Mouse (Mus musculus) stomach, embryonic 14.5 days (tissue): Measurements from ENCODE around the gene Pcsk2. TPM values are rescaled to one million over a fixed set of nuclear protein-coding genes. Genes with fewer than 3 reads are reported as not detected.

Source experiments
- ATAC-seq: fragments of 200-750 bp; cut with Nextera tagmentation; 2 replicates; pipeline ENCODE4 v1.8.0; 2017; ENCODE audit warnings: low read depth, moderate TSS enrichment; ENCODE audit not compliant: insufficient number of reproducible peaks, insufficient read depth, low FRiP score
- H3K27ac ChIP-seq: fragments of 300-500 bp; sonication (generic); 2 replicates; pipeline ENCODE4 v1.5.1; 2014; ENCODE audit warnings: mild to moderate bottlenecking, low read length, moderate library complexity, mixed read lengths
- H3K27me3 ChIP-seq: fragments of 300-500 bp; sonication (generic); 2 replicates; pipeline ENCODE4 v1.6.1; 2014; ENCODE audit warnings: low read length, control low read depth, mixed read lengths; ENCODE audit not compliant: control insufficient read depth, insufficient read depth
- H3K36me3 ChIP-seq: fragments of 300-500 bp; sonication (generic); 2 replicates; pipeline ENCODE4 v1.6.1; 2014; ENCODE audit warnings: mild to moderate bottlenecking, control low read depth, low read length, moderate library complexity, mixed read lengths; ENCODE audit not compliant: control insufficient read depth, insufficient read depth
- H3K4me1 ChIP-seq: fragments of 300-500 bp; sonication (generic); 2 replicates; pipeline ENCODE4 v1.6.1; 2014; ENCODE audit warnings: low read length, control low read depth, mixed read lengths; ENCODE audit not compliant: control insufficient read depth, insufficient read depth
- H3K4me2 ChIP-seq: fragments of 300-500 bp; sonication (generic); replicated peaks from 2 replicates; pipeline ENCODE4 v1.6.1; 2014; ENCODE audit warnings: low read depth, low read length, control low read depth
- H3K4me3 ChIP-seq: fragments of 300-500 bp; sonication (generic); 2 replicates; pipeline ENCODE4 v1.5.1; 2014; ENCODE audit warnings: low read depth, low read length, control low read depth
- H3K9ac ChIP-seq: fragments of 300-500 bp; sonication (generic); replicated peaks from 2 replicates; pipeline ENCODE4 v1.6.1; 2014; ENCODE audit warnings: low read depth, mild to moderate bottlenecking, control low read depth, low read length, moderate library complexity, mixed read lengths
- H3K9me3 ChIP-seq: fragments of 300-500 bp; sonication (generic); 2 replicates; pipeline ENCODE4 v1.6.1; 2016; ENCODE audit warnings: low read depth, low read length, control low read depth; ENCODE audit not compliant: control insufficient read depth
- WGBS: fragments of 180-500 bp; shearing (Covaris S2); extraction: QIAGEN DNeasy Blood & Tissue Kit; methylation state at CpG from one replicate; pipeline ENCODE4 v1.1.7; 2014; 5-methylcytosine and 5-hydroxymethylcytosine counted together
- polyA plus RNA-seq: library from polyadenylated mRNA; unstranded; fragments of >200 nt; fragmentation: Nextera tagmentation; extraction: Ambion mirVana; gene quantifications from 2 replicates; pipeline ENCODE4 v1.2.1, GENCODE M21; 2014

The Pcsk2 gene
- polyA plus RNA-seq, 1 experiment from 2014 or later, result 1.1 TPM

DNA sequence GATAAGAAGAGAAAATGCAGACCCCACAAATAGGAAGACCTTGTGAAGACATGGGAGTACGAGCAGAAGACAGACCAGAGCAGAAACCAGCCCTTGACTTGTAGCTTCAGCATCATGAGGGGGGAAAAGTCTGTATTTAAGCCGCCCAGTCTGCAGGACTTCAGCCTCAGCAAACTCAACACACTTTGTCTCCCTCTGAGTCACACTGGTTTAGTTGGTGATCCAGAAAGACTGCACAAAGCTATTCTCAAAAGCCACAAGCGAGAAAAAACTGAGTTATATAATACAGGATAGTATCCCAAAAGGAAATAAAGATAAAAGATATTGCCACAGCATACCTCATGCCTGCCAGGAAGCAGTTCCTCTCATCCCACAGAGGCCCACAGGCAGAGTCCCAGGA is 67.5 kb downstream of the Pcsk2 start:
- Histone ChIP-seq H3K27me3 (no peaks in the 10 kb centered on the region), H3K4me1 (no peaks in the 10 kb centered on the region), H3K27ac (no peak overlapping the region), H3K9ac (no peak overlapping the region), H3K36me3 (no peaks in the 10 kb centered on the region), H3K4me2 (no peak overlapping the region), H3K9me3 (no peaks in the 10 kb centered on the region), H3K4me3 (no peak overlapping the region)
- no peak for ATAC-seq
- 79% methylated on average over 3 of the region's 3 CpGs for WGBS

DNA sequence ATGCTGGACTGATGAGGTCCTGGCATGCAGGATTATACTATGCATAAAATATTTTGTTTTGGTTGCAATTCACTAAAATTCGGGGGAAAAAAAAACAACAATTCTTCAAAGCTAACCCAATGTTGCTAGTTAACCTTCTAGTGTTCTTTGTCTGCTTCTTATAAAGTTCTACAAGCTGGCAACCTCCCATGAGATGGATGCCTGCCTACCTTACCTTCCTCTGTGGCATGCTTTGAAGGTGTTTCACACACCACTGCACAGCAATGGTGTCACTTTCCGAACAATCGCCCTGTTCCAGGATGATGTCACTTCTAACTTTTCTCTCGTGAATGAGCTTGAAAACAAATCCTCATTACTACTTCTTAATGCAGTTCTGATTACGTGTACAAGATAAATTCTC is 68.8 kb downstream of the Pcsk2 start:
- H3K4me3 ChIP-seq, result no peak overlapping the region
- H3K9me3 ChIP-seq, result no peaks in the 10 kb centered on the region
- H3K4me1 ChIP-seq, result no peaks in the 10 kb centered on the region
- H3K9ac ChIP-seq, result no peak overlapping the region
- WGBS, result 75% methylated on average over 5 of the region's 5 CpGs
- H3K4me2 ChIP-seq, result no peak overlapping the region
- ATAC-seq, result no peak
- no peaks in the 10 kb centered on the region for H3K36me3 ChIP-seq
- H3K27me3 ChIP-seq, result no peaks in the 10 kb centered on the region
- no peak overlapping the region for H3K27ac ChIP-seq

DNA sequence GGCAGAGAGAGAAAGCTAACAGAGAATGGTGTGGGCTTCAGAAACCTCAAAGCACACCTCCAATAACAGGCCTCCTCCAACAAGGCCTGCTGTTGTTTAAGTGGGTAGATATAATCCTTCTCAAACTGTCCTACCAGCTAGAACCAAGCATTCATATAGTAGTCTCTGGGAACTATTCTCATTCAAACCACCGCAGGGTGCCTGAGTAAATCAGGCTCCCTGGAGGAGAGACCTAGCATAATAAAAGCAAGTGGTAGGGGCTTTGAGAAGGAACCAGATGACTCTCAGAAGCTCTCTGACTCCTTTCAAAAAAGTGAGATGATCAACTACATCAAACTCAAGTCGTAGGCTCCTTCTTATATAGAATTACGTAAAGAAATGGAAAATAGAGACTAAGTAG is 75.0 kb downstream of the Pcsk2 start:
- no peaks in the 10 kb centered on the region for H3K9me3 ChIP-seq
- no peaks in the 10 kb centered on the region for H3K27me3 ChIP-seq
- ATAC-seq, result no peak
- WGBS, result 50% methylated on average over 3 of the region's 3 CpGs
- H3K9ac ChIP-seq, result no peak overlapping the region
- no peaks in the 10 kb centered on the region for H3K36me3 ChIP-seq
- no peak overlapping the region for H3K27ac ChIP-seq
- no peaks in the 10 kb centered on the region for H3K4me1 ChIP-seq
- no peak overlapping the region for H3K4me2 ChIP-seq
- H3K4me3 ChIP-seq, result no peak overlapping the region

DNA sequence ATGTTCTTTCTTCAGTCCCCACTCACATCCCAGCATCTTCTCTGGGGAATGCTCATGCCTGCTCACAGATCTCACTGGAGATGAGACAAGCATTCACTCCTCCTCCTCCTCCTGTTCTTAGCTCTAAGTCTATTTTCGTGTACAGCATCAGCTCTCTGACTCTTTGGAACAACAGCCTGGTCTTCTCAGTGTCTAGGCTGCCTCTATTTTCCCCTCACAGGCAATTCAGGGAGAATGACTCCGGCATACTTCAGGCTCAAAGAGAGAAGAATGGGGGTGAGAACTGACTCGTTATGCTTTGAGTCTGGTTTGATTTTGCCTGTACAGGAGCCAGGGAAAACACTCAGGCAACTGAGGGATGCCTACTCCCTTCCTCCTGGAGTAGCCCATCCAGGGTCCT is 78.0 kb downstream of the Pcsk2 start:
- WGBS, result 57% methylated on average over 3 of the region's 3 CpGs
- H3K4me2 ChIP-seq, result no peak overlapping the region
- H3K9me3 ChIP-seq, result no peaks in the 10 kb centered on the region
- no peak overlapping the region for H3K4me3 ChIP-seq
- no peak overlapping the region for H3K27ac ChIP-seq
- no peaks in the 10 kb centered on the region for H3K27me3 ChIP-seq
- no peaks in the 10 kb centered on the region for H3K4me1 ChIP-seq
- no peaks in the 10 kb centered on the region for H3K36me3 ChIP-seq
- ATAC-seq, result no peak
- no peak overlapping the region for H3K9ac ChIP-seq

DNA sequence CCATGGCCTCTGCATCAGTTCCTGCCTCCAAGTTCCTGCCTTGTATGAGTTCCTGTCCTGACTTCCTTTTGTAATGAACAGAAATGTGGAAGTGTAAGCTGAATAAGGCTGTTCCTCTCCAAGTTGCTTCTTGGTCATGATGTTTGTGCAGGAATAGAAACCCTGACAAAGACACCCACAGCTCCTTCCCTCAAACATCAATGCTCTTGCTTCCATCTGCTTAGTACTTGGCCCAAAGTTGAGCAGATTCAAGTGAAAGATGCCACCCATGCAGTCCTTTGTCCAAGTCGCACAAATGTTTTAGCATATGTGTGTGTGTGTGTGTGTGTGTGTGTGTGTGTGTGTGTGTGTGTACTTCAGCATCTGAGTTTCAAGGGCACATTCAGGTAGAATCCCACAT is 97.3 kb downstream of the Pcsk2 start:
- 100% methylated on average over 1 of the region's 1 CpGs for WGBS
- ATAC-seq, result no peak
- H3K27ac ChIP-seq, result no peak overlapping the region
- no peaks in the 10 kb centered on the region for H3K9me3 ChIP-seq
- no peak overlapping the region for H3K4me2 ChIP-seq
- H3K9ac ChIP-seq, result no peak overlapping the region
- H3K4me3 ChIP-seq, result no peak overlapping the region
- no peaks in the 10 kb centered on the region for H3K4me1 ChIP-seq
- H3K27me3 ChIP-seq, result no peaks in the 10 kb centered on the region
- H3K36me3 ChIP-seq, result no peaks in the 10 kb centered on the region

DNA sequence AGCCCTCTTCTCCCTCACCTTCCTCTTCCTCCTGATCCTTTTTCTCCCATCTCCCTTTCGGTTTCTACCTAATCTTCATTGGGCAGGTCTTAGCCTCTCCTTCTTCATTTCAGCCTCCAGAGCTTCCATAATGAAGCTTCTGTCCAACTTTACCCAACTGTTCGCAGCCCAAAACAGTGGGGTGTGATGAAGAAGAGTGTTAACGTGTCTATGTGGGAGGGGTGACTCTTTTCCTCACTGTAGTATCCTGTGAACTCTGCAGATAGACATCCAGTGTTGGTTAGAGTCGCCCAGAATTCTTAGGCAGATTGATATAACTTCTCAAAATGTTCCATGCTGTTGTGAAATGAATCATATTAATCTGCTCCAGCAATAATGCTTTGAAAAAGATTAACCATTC is 98.4 kb downstream of the Pcsk2 start:
- H3K9me3 ChIP-seq, result no peaks in the 10 kb centered on the region
- 77% methylated on average over 4 of the region's 4 CpGs for WGBS

DNA sequence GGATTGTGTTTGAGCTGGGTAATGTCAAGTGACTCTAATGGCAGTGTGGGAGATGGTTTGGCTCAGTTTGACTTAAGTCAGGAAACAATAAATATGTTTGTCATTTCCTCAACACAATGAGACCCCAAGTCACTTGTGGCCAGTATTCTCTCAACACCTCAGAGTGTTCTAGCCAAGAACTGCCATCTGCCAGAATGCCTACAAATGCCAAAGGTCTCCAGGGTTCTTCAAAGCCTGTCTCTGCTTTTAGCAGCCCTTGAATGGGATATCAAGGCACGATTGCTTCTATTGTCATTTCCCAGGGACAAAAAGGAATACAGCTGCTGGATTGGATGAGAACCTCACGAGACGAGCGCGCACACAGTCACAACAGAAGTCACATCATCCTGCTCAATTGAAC is 100.0 kb downstream of the Pcsk2 start:
- Histone ChIP-seq H3K9me3 (no peaks in the 10 kb centered on the region), H3K9ac (no peak overlapping the region), H3K27ac (no peak overlapping the region), H3K27me3 (no peaks in the 10 kb centered on the region), H3K4me2 (no peak overlapping the region), H3K4me3 (no peak overlapping the region), H3K4me1 (no peaks in the 10 kb centered on the region), H3K36me3 (no peaks in the 10 kb centered on the region)
- no peak for ATAC-seq
- WGBS, result 86% methylated on average over 5 of the region's 5 CpGs

More for the DNA sequence above, 98.4 kb downstream of the Pcsk2 start:
- Histone ChIP-seq H3K4me3 (no peak overlapping the region), H3K4me1 (no peaks in the 10 kb centered on the region), H3K36me3 (no peaks in the 10 kb centered on the region), H3K4me2 (no peak overlapping the region), H3K27me3 (no peaks in the 10 kb centered on the region), H3K9ac (no peak overlapping the region), H3K27ac (no peak overlapping the region)
- ATAC-seq, result no peak

DNA sequence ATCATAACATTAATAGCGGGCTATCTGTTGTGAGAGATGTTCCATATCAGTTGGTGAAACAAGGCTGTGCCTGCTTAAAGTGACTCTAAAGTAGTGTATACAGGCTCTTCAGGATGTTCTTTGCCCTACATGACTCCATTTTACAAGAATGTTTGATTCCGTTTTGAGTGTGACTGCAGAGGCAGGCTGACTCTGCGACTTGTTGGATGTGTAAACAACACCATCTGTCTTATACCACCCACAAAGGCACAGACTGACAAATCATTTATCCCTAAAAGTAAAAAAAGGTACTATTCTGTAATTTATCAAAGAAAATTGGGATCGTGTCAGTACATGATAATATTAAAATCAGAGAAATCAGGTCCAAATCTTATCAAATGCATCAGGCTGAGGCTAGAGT is 108.7 kb downstream of the Pcsk2 start:
- 77% methylated on average over 4 of the region's 4 CpGs for WGBS
- no peak overlapping the region for H3K9ac ChIP-seq
- H3K4me3 ChIP-seq, result no peak overlapping the region
- H3K4me1 ChIP-seq, result no peaks in the 10 kb centered on the region
- no peak overlapping the region for H3K4me2 ChIP-seq
- no peak for ATAC-seq
- no peaks in the 10 kb centered on the region for H3K27me3 ChIP-seq
- H3K27ac ChIP-seq, result no peak overlapping the region
- H3K36me3 ChIP-seq, result no peaks in the 10 kb centered on the region
- H3K9me3 ChIP-seq, result no peaks in the 10 kb centered on the region

DNA sequence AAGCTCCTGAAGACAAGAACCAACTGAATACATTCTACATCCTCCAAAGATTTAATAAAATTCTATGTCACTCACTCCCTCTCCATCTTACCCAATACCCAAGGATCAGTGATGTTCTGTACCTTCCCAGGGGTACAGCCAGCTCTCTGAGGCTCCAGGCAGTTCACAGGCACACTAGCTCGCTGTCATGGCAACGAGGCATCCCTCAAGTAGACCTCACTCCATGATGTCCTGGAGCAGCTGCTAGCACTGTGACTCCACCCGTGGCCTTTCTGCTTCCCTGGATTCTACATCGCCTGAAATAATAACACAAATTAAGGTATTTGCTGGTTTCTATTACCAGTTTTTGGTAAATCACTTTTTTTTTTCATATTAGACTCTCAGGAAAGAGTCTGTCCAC is 111.0 kb downstream of the Pcsk2 start:
- Histone ChIP-seq H3K4me3 (no peak overlapping the region), H3K27ac (no peak overlapping the region), H3K4me2 (no peak overlapping the region), H3K9ac (no peak overlapping the region), H3K36me3 (no peaks in the 10 kb centered on the region), H3K4me1 (no peaks in the 10 kb centered on the region), H3K27me3 (no peaks in the 10 kb centered on the region), H3K9me3 (no peaks in the 10 kb centered on the region)
- WGBS, result 66% methylated on average over 4 of the region's 4 CpGs
- no peak for ATAC-seq
